Mouse (Mus musculus) G1E (cell line): Measurements from ENCODE around the gene Eif2b5.

Experiments used
- CTCF ChIP-seq: IDR thresholded peaks from 2 replicates; pipeline ENCODE4 v1.5.1; 2012; ENCODE audit warnings: low read depth, low read length, inconsistent platforms, mixed read lengths
- GATA1 ChIP-seq: IDR thresholded peaks from 2 replicates; pipeline ENCODE4 v1.6.1; 2012; ENCODE audit warnings: borderline replicate concordance, low read length, inconsistent platforms, mixed read lengths
- POLR2AphosphoS5 ChIP-seq: IDR thresholded peaks from 2 replicates; pipeline ENCODE4 v1.6.1; 2012; ENCODE audit warnings: low read depth, low read length, inconsistent platforms; ENCODE audit not compliant: insufficient replicate concordance
- TAL1 ChIP-seq: conservative IDR thresholded peaks from 2 replicates; pipeline ENCODE4 v1.6.1; 2012; ENCODE audit warnings: low read depth, low read length, inconsistent platforms, mixed read lengths

GRCm38 (mm10) chr16:20475335-20475734 is 23.3 kb upstream of the Eif2b5 start:
- TF ChIP-seq GATA1: no peak
- TF ChIP-seq CTCF: no peak
- TF ChIP-seq TAL1: no peak
- no peak for TF ChIP-seq POLR2AphosphoS5
